Mouse (Mus musculus) right cerebral cortex, postnatal 4 days (tissue): ENCODE measurements at regions not wholly inside any gene's neighbourhood (a gene's known extent, or its start where the extent isn't known, plus 50 kb on each side); places are given as distances from the start of the nearest gene placed in this dataset.
"Not testable (repeated sequence)": the region's sequence is repeated elsewhere in the genome, so short reads cannot be mapped to it uniquely, and the experiment has no call there.

ENCODE experiments used
- DNase-seq: peaks from one replicate; pipeline ENCODE4 v3.0.0-alpha.2; 2022

- DNase-seq, result not testable (repeated sequence)
Measured at GRCm38 (mm10) chr14:53075937-53076336, 580.4 kb upstream of the Olfr1507 start.

- DNase-seq, result not testable (repeated sequence)
Measured at GRCm38 (mm10) chr14:53073126-53073525, 577.6 kb upstream of the Olfr1507 start.

DNA sequence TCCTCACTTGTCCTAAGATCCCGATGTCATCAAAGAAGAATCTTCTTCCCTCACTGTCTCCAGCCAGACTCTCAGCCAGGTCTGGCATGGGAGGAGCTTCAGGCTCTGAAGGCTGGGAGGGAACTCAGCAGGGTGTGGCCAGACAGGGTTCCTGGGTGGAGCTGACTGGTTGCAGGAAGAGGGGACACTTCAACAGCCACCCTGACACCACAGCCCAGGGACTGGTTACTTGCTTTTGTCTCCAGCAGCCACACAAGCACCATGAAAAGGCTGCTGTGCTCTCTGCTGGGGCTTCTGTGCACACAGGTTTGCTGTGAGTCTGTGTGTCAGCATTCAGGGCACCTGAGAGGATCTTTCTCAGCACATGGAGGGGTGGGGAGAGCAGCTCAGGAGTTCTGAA, 577.0 kb upstream of the Olfr1507 start:
- DNase-seq, result not testable (repeated sequence)

DNA sequence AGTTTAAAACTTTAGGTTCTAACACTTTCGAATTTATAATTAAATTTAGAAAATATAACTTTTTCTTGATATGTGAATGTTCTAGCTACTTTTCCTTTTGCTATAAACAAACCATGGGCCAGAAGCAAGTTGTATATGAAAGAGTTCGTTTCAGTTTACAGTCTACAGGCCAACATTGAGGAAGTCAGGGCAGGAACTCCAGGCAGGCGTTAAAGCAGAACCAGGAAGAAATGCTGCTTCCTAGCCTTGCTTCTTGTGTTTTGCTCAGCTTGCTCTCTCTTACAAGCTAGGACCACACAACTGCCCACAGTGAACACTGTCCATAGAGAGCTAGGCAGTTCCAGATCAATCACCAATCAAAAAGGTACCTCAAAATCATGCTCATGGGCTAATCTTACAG, 558.9 kb upstream of the Olfr1507 start:
- not testable (repeated sequence) for DNase-seq

- DNase-seq, result not testable (repeated sequence)
Measured at GRCm38 (mm10) chr14:53053465-53054123, 558.0 kb upstream of the Olfr1507 start.

- DNase-seq, result not testable (repeated sequence)
Measured at GRCm38 (mm10) chr14:53047683-53048082, 552.1 kb upstream of the Olfr1507 start.

DNA sequence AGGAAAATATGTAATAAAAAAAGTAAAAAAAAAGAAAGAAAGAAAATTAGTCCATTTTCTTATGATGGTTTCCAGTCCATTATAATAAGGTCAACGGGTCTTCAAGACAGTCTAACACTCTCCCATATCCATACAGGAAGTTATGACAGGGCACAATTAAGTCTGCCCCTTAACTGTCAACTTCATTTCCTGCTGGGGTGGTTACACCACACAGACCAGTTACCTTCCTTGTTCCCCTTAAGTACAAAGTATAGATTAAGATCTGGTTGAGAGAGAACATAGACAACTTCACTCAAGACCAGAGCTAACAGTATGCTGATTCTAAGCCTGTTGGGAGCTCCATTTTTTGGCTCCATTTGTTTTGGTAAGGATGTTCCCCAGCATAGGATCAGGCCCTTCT, 551.4 kb upstream of the Olfr1507 start:
- DNase-seq, result not testable (repeated sequence)

DNA sequence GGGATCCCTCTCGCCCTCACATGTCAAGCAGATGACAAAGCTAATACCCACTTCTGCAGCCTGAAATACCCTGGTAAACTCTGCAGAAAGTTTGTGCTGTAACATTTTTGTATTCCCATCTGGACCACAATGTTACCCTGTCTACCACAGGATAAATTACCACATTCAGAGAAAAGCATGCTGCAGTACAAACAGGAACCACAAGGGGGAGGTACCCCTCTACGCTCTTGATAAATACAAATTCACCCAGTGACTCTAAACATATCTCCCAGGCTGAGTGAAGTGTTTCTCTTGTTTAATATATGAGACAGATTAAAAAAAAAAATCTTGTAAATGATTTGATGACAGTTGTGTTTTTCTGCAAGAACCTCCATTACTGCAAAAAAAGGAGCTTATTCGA, 549.8 kb upstream of the Olfr1507 start:
- peak; percentile 18 for DNase-seq

GRCm38 (mm10) chr14:53044101-53044500, 548.6 kb upstream of the Olfr1507 start:
- not testable (repeated sequence) for DNase-seq

- not testable (repeated sequence) for DNase-seq
Measured at GRCm38 (mm10) chr14:53042016-53042415, 546.5 kb upstream of the Olfr1507 start.

DNA sequence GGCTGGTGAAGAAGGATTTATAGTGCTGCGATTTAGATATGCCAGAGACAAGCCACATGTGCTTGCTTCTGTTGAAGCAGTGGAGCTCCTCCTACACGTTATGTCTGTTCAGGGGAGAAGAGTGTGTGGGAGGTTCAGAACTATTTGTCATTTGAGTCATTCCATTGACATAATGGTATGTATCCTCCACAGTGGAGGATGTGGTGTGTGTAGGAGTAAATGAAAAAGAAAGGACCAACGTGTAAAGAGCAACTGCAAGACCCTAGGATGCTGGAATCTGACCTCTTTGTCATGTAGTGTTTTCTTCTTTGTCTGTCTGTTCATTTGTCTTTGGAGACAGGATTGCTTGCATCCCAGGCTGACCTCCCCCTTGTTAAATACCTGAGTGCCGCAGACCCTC, 543.9 kb upstream of the Olfr1507 start:
- DNase-seq, result not testable (repeated sequence)

- DNase-seq, result not testable (repeated sequence)
Measured at GRCm38 (mm10) chr14:53034940-53035339, 539.4 kb upstream of the Olfr1507 start.

- not testable (repeated sequence) for DNase-seq
Measured at GRCm38 (mm10) chr14:53033221-53033620, 537.7 kb upstream of the Olfr1507 start.

DNA sequence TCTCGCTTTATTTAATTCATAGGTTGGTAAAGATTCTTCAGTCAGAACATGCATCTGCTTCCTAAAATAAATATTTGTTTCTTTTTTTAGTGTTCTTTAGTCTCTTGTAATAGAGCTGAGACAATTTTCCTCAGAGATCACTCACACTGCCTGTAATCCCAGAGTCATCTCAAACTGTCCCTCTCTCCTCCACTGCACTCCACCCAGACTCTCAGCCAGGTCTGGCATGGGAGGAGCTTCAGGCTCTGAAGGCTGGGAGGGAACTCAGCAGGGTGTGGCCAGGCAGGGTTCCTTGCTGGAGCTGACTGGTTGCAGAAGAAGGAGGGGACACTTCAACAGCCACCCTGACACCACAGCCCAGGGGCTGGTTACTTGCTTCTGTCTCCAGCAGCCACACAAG, 536.9 kb upstream of the Olfr1507 start:
- not testable (repeated sequence) for DNase-seq

DNA sequence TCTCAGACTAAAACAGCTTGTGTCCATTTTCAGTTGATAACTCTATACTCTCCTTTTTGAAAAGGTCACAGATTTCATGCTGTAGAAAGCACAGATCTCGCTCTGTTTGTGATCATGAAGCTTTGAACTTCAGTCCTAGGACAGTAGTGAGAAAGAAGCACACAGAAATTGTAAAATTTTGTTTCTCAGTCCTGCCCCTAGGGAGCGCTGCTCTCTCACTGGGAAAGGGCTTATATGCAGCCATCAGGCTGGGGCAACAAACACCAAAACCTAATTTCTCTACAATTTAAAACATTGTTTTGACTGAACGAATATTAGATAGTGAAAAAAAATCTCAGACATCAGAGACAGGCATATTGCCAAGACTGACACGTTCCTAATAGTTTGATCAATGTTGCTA, 534.7 kb upstream of the Olfr1507 start:
- not testable (repeated sequence) for DNase-seq

GRCm38 (mm10) chr14:53026958-53027357, 531.4 kb upstream of the Olfr1507 start:
- DNase-seq, result not testable (repeated sequence)

DNA sequence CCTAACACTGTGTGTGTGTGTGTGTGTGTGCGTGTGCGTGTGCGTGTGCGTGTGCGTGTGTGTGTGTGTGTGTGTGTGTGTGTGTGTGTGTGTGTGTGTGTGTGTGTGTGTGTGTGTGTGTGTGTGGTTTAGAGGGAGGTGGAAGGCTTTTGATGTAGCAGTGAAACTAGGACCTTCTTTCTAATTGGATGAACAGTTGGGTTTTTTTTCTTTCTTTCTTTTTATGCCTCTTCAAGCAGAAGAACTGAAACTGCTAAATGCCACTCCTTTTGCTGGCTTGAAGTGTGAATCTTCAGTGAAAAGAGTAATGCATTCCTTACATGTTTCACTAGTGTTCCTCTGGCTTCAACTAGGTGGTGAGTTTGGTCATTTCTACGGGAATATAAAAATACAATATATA, 524.6 kb upstream of the Olfr1507 start:
- DNase-seq, result not testable (repeated sequence)

GRCm38 (mm10) chr14:53007741-53008140, 512.2 kb upstream of the Olfr1507 start:
- not testable (repeated sequence) for DNase-seq

- not testable (repeated sequence) for DNase-seq
Measured at GRCm38 (mm10) chr14:53007323-53007722, 511.8 kb upstream of the Olfr1507 start.

DNA sequence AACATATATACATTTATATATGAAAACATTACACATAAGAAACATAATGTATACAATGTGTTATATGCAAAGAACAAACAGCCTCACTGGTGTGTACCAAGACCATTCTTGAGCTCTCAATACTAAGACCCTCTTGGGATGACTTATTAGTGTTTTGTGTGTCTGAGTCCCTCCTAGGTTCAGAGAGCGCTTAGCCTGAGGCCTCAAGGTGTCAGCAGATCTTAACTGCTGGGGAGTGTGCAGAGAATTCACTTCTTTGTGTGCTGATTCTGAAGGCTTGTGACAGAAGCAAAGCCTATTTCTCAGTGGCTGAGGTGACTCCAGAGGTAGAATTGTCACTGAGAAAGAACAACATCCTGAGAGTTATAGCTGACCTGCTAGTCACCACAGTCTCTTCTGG, 505.7 kb upstream of the Olfr1507 start:
- DNase-seq, result not testable (repeated sequence)

DNA sequence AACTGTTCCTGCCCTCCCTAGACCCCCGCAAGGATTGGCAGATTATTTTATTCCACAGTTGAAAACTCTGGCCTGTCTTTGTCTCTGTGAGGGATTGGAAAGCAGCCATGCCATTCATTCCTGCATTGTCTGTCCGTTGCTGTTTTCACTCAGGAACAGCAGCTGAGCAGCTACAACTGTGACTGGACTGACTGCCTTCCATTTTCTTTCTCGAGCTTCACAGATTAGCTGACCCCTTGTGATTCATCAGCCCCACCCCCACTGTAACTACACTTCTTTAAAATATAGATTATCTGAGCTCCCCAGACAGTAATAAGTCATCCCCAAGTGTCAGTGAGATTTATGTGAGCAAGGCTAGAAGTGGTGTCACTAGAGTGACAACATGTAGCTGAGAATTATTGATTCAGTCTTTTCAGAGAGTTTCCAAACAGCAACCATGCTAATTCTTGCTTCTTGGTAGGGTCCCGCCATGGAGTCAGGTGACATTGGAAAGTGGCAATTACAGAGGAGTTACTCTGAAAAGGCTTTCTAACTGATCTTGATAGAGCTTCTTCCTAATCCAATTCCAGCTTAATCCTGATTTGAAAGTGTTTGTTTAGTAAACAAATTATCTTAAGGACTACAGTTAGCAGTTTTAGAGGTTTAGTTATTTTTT, 496.7 kb upstream of the Olfr1507 start:
- DNase-seq, result not testable (repeated sequence)

GRCm38 (mm10) chr14:52991328-52991665, 495.7 kb upstream of the Olfr1507 start:
- DNase-seq, result not testable (repeated sequence)

- DNase-seq, result not testable (repeated sequence)
Measured at GRCm38 (mm10) chr14:52990569-52991327, 495.2 kb upstream of the Olfr1507 start.

GRCm38 (mm10) chr14:52989940-52990339, 494.4 kb upstream of the Olfr1507 start:
- DNase-seq, result not testable (repeated sequence)
